Mouse (Mus musculus): ENCODE results near the gene Dhdh.
"Not testable (repeated sequence)": the region's sequence is repeated elsewhere in the genome, so short reads cannot be mapped to it uniquely, and the experiment has no call there.

Gene Dhdh

GRCm38 (mm10) chr7:45509181-45509882 is 20.7 kb upstream of the Dhdh start:
- no peak for DNase-seq

DNA sequence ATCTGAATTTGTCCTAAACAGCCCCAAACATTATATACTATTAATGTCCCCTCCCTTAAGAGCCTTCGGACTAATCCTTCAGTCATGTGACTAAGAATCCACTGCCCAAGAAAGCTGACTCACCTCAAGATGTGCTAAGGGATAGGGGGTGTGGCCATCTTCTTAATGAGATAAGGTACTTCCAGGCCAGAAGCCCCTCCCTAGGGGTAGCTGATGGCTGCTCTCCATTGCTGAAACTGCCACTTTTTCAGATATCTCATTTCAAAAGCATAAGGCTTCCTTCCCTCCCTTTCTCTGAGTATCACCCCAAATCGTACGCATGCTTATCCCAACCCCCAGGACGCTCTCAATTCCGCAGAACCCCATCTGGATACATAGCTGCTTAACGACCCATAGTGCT is 20.0 kb upstream of the Dhdh start:
- no peak for DNase-seq

GRCm38 (mm10) chr7:45507583-45507982 is 19.0 kb upstream of the Dhdh start:
- peak; percentile 40 for DNase-seq

DNA sequence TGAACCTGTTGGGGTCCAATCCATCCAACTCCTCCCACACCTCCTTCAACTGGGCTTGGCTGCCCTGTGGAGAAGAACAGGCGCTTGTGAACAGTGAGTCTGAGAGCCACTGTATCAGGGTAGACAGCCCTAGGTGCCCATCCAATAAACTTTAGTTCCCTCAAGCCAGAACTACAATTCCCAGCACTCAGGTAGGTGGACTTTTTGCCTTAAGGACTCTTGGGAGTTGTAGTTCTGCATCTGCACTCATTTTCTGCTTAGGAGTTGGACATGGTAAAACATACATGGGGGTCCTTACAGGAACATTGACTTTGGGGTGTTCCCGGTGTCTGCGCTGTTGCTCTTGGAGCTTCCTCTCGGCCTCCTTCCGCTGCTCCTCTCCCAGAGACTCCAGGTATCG is 9.8 kb upstream of the Dhdh start:
- no peak for DNase-seq

DNA sequence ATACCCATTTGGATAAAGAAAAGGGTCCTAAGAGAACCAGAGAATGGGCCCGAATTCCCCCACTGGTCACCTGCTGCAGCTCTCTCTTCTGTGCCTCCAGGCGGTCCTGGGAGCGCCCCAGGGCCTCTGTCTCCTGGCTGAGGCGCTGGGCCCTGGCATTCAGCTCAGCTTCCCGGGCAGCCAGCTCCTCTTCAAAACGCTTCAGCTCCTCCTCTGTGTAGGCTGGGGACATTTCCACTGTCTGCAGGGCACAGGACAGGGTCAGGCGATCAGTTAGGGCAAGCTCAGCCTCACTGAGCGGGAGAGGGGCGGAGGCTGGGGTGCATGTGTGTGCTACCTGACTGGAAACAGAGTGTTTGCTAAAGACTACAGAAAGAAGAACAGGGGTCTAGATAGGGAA is 5.9 kb upstream of the Dhdh start:
- no peak for DNase-seq

DNA sequence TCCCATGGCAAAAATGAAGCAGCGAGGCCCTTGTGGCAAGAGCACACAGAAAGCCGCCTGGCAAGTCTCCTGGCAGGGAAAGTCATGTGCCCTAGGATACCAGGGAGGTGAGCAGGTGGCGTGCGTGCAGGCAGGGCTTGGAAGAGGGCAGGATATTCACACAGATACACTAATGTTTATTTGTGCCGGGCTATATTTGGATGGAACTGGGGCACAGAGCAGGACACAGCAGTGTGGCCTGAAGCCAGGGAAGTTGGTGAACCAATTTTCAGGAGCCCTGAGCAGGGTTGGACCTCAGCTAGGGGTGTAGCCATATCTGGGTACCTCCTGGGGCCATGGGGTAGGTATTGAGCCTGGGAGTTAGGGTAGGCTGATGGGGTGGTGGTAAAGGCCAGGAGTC is 4.3 kb upstream of the Dhdh start:
- DNase-seq, result no peak

GRCm38 (mm10) chr7:45492225-45492844 is 3.7 kb upstream of the Dhdh start:
- DNase-seq, result no peak

- DNase-seq, result peak; percentile 54
These were observed 2.7 kb upstream of the Dhdh start for GRCm38 (mm10) chr7:45491264-45491663.

DNA sequence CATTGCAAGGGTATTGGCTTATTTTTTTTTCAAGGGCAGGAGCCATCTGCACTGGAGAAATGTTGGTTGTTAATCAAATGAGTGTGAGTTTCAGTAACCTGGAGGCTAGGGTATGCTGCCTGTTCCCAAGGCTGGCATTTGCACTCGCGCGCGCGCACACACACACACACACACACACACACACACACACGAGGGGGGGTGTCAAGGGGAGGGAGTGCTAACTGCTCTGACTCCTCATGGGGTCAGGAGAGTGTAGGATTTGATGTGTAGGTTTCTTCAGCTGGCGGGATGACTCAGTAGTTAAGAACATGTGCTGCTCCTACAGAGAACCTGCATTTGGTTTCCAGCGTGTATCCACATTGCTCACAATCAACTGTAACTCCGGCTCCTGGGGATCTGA is 2.2 kb upstream of the Dhdh start:
- DNase-seq, result peak; percentile 18

DNA sequence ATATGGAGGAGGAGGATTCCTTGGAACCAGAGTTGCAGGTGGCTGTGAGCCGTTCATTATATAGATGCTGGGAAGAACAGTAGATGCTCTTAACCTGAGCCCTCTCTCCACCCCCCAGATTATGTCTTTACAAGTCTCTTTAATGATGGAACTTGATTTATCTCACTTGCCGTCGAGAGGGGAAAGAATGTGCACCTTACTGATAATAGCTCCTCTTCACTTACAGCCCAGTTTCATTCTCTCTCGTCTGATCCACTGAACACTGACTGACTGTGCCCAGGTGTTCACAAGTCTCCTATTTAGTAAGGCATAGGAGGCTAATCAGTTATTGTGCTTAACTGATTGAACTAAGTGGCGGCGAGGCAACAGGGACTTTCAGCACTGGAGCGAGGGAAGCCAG is 973 bp upstream of the Dhdh start:
- no peak for DNase-seq

GRCm38 (mm10) chr7:45487861-45488292 is 728 bp downstream of the Dhdh start:
- DNase-seq, result no peak

GRCm38 (mm10) chr7:45486761-45487415 is 1.7 kb downstream of the Dhdh start, which contains the start of gene Gm45808:
Gene Gm45808, minus strand, starts transcription at chr7:45486811.
- no peak for DNase-seq

- DNase-seq, result no peak
These were observed 2.4 kb downstream of the Dhdh start for GRCm38 (mm10) chr7:45486158-45486557.

DNA sequence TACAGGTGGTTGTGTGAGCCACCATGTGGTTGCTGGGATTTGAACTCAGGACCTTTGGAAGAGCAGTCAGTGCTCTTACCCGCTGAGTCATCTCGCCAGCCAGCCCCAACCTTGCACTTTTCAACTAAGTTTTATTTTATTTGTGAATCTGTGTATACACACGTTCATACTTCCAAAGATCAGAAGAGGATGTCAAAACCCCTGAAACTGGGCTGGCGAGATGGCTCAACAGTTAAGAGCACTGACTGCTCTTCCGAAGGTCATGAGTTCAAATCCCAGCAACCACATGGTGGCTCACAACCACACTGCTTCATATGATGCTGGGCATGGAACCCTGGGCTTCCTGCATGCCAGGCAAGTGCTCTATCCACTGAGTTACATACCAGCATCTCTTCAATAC is 3.6 kb downstream of the Dhdh start:
- not testable (repeated sequence) for DNase-seq

GRCm38 (mm10) chr7:45482166-45482565 is 6.4 kb downstream of the Dhdh start:
- no peak for DNase-seq

- DNase-seq, result peak; percentile 77
These were observed 7.2 kb downstream of the Dhdh start, which contains the start of gene Tulp2 for GRCm38 (mm10) chr7:45481374-45481927. Gene Tulp2, plus strand, starts transcription at chr7:45481877.

DNA sequence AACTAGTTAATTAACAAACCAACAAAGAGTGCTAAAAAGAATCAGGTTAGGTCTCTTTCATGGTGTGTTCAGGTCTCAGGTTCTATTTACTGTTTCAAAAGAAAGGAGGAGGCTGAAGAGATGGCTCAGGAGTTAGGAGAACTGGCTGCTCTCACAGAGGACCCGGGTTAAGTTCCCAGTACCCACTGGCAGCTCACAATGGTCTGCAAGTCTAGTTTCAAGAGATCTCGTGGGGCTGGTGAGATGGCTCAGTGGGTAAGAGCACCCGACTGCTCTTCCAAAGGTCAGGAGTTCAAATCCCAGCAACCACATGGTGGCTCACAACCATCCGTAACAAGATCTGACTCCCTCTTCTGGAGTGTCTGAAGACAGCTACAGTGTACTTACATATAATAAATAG is 8.3 kb downstream of the Dhdh start:
- DNase-seq, result not testable (repeated sequence)

GRCm38 (mm10) chr7:45478774-45479173 is 9.8 kb downstream of the Dhdh start:
- no peak for DNase-seq

GRCm38 (mm10) chr7:45477003-45477402 is 11.6 kb downstream of the Dhdh start:
- peak; percentile 63 for DNase-seq

GRCm38 (mm10) chr7:45476453-45476852 is 12.2 kb downstream of the Dhdh start:
- DNase-seq, result no peak

GRCm38 (mm10) chr7:45475291-45475969 is 13.2 kb downstream of the Dhdh start:
- peak; percentile 65 for DNase-seq

DNA sequence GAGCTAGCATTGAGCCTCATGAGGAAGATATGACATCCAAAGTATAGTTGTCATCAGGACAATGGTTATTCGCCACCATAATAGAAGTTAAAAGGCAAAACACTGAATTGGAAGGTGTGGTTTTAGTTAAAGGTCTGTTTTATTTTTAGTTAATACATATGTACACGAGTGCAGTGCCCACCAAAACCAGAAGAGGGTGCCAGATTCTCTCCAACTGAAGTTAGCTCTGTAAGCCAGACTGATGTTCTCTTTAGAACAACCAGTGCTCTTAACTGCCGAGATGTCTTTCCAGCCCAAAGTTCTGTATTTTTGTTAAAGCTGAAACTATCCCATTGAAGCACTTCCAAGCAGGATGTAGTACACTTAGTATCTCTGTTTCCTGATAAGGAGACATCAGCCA is 17.7 kb downstream of the Dhdh start:
- DNase-seq, result peak; percentile 85

DNA sequence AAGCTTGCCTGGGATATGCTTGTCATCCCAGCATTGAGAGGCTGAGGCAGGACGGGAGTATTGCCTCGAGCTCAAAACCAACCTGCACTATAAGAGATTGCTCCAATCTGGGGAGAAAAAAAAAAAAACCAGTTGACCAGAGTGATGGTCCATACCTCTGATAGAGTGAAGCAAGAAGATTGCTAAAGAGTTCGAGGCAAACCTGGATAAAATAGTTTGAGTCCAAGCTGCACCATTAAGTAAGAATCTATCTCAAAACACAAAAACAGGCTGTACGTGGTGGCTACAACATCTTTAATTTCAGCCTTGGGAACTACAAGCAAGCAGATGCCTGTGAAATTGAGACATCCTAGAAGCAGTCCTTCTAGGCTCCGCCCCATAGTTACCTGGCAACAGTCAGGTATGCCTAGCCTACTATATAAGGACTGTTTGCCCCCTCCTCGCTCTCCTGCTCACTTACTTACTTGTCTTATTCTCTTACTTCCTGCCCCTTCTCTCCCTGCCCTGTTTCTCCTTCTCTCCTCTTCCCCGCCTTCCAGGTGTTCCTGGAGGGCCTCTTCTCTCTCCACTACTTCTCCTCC is 21.4 kb downstream of the Dhdh start:
- no peak for DNase-seq
